Mouse (Mus musculus): Measurements from ENCODE around the gene Fermt2.

DNA sequence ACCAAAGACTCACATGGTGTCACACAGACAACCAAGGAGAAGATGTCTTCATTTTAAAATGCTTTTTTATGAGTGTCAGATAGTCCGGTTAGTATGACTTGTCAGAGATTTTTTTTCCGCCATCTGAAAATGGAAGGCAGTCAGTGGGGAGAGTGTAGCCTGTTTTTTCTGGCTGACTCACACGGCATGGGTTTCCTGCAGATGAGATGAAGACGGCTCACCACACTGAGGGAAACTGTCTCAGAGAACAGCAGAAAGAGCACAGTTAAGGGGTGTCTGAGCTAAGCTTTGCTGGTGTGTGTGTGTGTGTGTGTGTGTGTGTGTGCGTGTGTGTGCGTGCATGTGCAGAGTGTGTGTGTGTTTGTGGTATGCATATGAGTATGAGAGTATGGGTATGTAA lies 88.6 kb downstream of the Fermt2 start:
- TF ChIP-seq CTCF (IDR thresholded peaks at IDR 0.05; ENCODE audit: control insufficient read depth, insufficient read depth, low read length), result no peak
- TF ChIP-seq POLR2A (IDR thresholded peaks at IDR 0.05; ENCODE audit: borderline replicate concordance, control insufficient read depth, low read depth, low read length), result no peak
